Mouse (Mus musculus) midbrain, embryonic 11.5 days (tissue): ENCODE data around the gene Cdrt4. TPM values are rescaled to one million over a fixed set of nuclear protein-coding genes. Genes with fewer than 3 reads are reported as not detected.

Experiments used
- ATAC-seq: fragments of 200-750 bp; cut with Nextera tagmentation; 2 replicates; pipeline ENCODE4 v1.8.0; 2017; ENCODE audit warnings: moderate TSS enrichment, moderate library complexity; ENCODE audit not compliant: low FRiP score
- DNase-seq: peaks from one replicate; pipeline ENCODE4 v3.0.0; 2015; ENCODE audit warnings: low spot score; ENCODE audit errors: missing footprints
- H3K27ac ChIP-seq: fragments of 300-500 bp; sonication (generic); 2 replicates; pipeline ENCODE4 v1.5.1; 2014; ENCODE audit warnings: low read depth, low read length
- H3K27me3 ChIP-seq: fragments of 300-500 bp; sonication (generic); 2 replicates; pipeline ENCODE4 v1.6.1; 2014; ENCODE audit warnings: mild to moderate bottlenecking, low read length, moderate library complexity, mixed read lengths; ENCODE audit not compliant: control insufficient read depth, insufficient read depth
- H3K36me3 ChIP-seq: fragments of 300-500 bp; sonication (generic); 2 replicates; pipeline ENCODE4 v1.6.1; 2014; ENCODE audit warnings: mild to moderate bottlenecking, low read length, moderate library complexity, mixed read lengths; ENCODE audit not compliant: control insufficient read depth, insufficient read depth
- H3K4me1 ChIP-seq: fragments of 300-500 bp; sonication (generic); 2 replicates; pipeline ENCODE4 v1.6.1; 2014; ENCODE audit warnings: low read length; ENCODE audit not compliant: control insufficient read depth, insufficient read depth
- H3K4me2 ChIP-seq: fragments of 300-500 bp; sonication (generic); 2 replicates; pipeline ENCODE4 v1.6.1; 2014; ENCODE audit warnings: mild to moderate bottlenecking, moderate library complexity
- H3K4me3 ChIP-seq: fragments of 300-500 bp; sonication (generic); 2 replicates; pipeline ENCODE4 v1.5.1; 2014; ENCODE audit warnings: low read depth, low read length
- H3K9ac ChIP-seq: fragments of 300-500 bp; sonication (generic); 2 replicates; pipeline ENCODE4 v1.6.1; 2014; ENCODE audit warnings: low read length
- H3K9me3 ChIP-seq: fragments of 300-500 bp; sonication (generic); 2 replicates; pipeline ENCODE4 v1.6.1; 2016; ENCODE audit warnings: low read length; ENCODE audit not compliant: control insufficient read depth
- WGBS: fragments of 180-500 bp; shearing (Covaris S2); extraction: QIAGEN DNeasy Blood & Tissue Kit; methylation state at CpG from one replicate; pipeline ENCODE4 v1.1.7; 2014; 5-methylcytosine and 5-hydroxymethylcytosine counted together
- polyA plus RNA-seq: library from polyadenylated mRNA; unstranded; fragments of >200 nt; fragmentation: Nextera tagmentation; extraction: Ambion mirVana; gene quantifications from 2 replicates; pipeline ENCODE4 v1.2.1, GENCODE M21; 2014

Cdrt4 gene
- polyA plus RNA-seq, 1 experiment from 2014 or later: not detected

- 89% methylated on average over 4 of the region's 4 CpGs for WGBS
- no peak overlapping the region for H3K27ac ChIP-seq
- no peak overlapping the region for H3K4me3 ChIP-seq
- no peaks in the 10 kb centered on the region for H3K36me3 ChIP-seq
- no peak for DNase-seq
- H3K9ac ChIP-seq: no peak overlapping the region
- ATAC-seq: no peak
- no peaks in the 10 kb centered on the region for H3K27me3 ChIP-seq
- H3K4me2 ChIP-seq: no peak overlapping the region
- no peaks in the 10 kb centered on the region for H3K9me3 ChIP-seq
- H3K4me1 ChIP-seq: peaks cover 8% of the 10 kb centered on the region
Observed at GRCm38 (mm10) chr11:62996522-62996898, 45.5 kb downstream of the Cdrt4 start.

- Histone ChIP-seq H3K4me1 (peaks cover 8% of the 10 kb centered on the region), H3K27me3 (no peaks in the 10 kb centered on the region), H3K27ac (no peak overlapping the region), H3K9me3 (no peaks in the 10 kb centered on the region), H3K36me3 (no peaks in the 10 kb centered on the region), H3K4me3 (no peak overlapping the region), H3K4me2 (no peak overlapping the region), H3K9ac (no peak overlapping the region)
- DNase-seq (no peak), ATAC-seq (no peak)
- WGBS: 89% methylated on average over 5 of the region's 5 CpGs
Observed at GRCm38 (mm10) chr11:62997039-62997717, 46.2 kb downstream of the Cdrt4 start.

GRCm38 (mm10) chr11:62997718-62998281, 46.8 kb downstream of the Cdrt4 start:
- WGBS: 39% methylated on average over 11 of the region's 11 CpGs

GRCm38 (mm10) chr11:63000126-63000525, 49.1 kb downstream of the Cdrt4 start:
- DNase-seq (no peak), ATAC-seq (no peak)
- Histone ChIP-seq H3K36me3 (no peaks in the 10 kb centered on the region), H3K9ac (no peak overlapping the region), H3K4me2 (no peak overlapping the region), H3K4me1 (peaks cover 8% of the 10 kb centered on the region), H3K27me3 (no peaks in the 10 kb centered on the region), H3K4me3 (no peak overlapping the region), H3K9me3 (no peaks in the 10 kb centered on the region), H3K27ac (no peak overlapping the region)
- WGBS: 95% methylated on average over 8 of the region's 8 CpGs

More at GRCm38 (mm10) chr11:62997718-62998281, 46.8 kb downstream of the Cdrt4 start:
- DNase-seq (no peak), ATAC-seq (no peak)
- Histone ChIP-seq H3K4me2 (no peak overlapping the region; the same call in 1 of the 2 replicates), H3K27ac (no peak overlapping the region), H3K9ac (no peak overlapping the region), H3K36me3 (no peaks in the 10 kb centered on the region), H3K9me3 (no peaks in the 10 kb centered on the region), H3K4me1 (peaks cover 8% of the 10 kb centered on the region), H3K4me3 (no peak overlapping the region), H3K27me3 (no peaks in the 10 kb centered on the region)

GRCm38 (mm10) chr11:63004617-63005016, 53.6 kb downstream of the Cdrt4 start:
- H3K36me3 ChIP-seq: no peaks in the 10 kb centered on the region
- no peak overlapping the region for H3K27ac ChIP-seq
- no peaks in the 10 kb centered on the region for H3K27me3 ChIP-seq
- H3K4me2 ChIP-seq: no peak overlapping the region
- H3K4me1 ChIP-seq: no peaks in the 10 kb centered on the region
- no peak overlapping the region for H3K9ac ChIP-seq
- no peak for DNase-seq
- whole genome bisulfite sequencing: 77% methylated on average over 6 of the region's 6 CpGs
- no peaks in the 10 kb centered on the region for H3K9me3 ChIP-seq
- ATAC-seq: no peak
- H3K4me3 ChIP-seq: no peak overlapping the region

- H3K27me3 ChIP-seq: no peaks in the 10 kb centered on the region
- no peak overlapping the region for H3K9ac ChIP-seq
- no peaks in the 10 kb centered on the region for H3K9me3 ChIP-seq
- no peaks in the 10 kb centered on the region for H3K36me3 ChIP-seq
- 84% methylated on average over 5 of the region's 5 CpGs for WGBS
- ATAC-seq (no peak), DNase-seq (no peak)
- H3K4me1 ChIP-seq: no peaks in the 10 kb centered on the region
- H3K4me2 ChIP-seq: no peak overlapping the region
- no peak overlapping the region for H3K4me3 ChIP-seq
- no peak overlapping the region for H3K27ac ChIP-seq
Observed at GRCm38 (mm10) chr11:63007376-63007775, 56.4 kb downstream of the Cdrt4 start.

- Histone ChIP-seq H3K27ac (no peak overlapping the region), H3K4me3 (no peak overlapping the region), H3K4me1 (no peaks in the 10 kb centered on the region), H3K9me3 (no peaks in the 10 kb centered on the region), H3K4me2 (no peak overlapping the region), H3K9ac (no peak overlapping the region), H3K27me3 (no peaks in the 10 kb centered on the region), H3K36me3 (no peaks in the 10 kb centered on the region)
- no peak for DNase-seq
- ATAC-seq: no peak
- WGBS: 77% methylated on average over 3 of the region's 3 CpGs
Observed at GRCm38 (mm10) chr11:63008004-63008403, 57.0 kb downstream of the Cdrt4 start.

- ATAC-seq (no peak), DNase-seq (no peak)
- Histone ChIP-seq H3K36me3 (no peaks in the 10 kb centered on the region), H3K4me3 (no peak overlapping the region), H3K27me3 (no peaks in the 10 kb centered on the region), H3K9ac (no peak overlapping the region), H3K27ac (no peak overlapping the region), H3K9me3 (no peaks in the 10 kb centered on the region), H3K4me2 (no peak overlapping the region), H3K4me1 (no peaks in the 10 kb centered on the region)
- 80% methylated on average over 3 of the region's 3 CpGs for WGBS
Observed at GRCm38 (mm10) chr11:63009761-63010160, 58.8 kb downstream of the Cdrt4 start.

- H3K36me3 ChIP-seq: no peaks in the 10 kb centered on the region
- no peak for ATAC-seq
- no peaks in the 10 kb centered on the region; the same call in 1 of the 2 replicates for H3K4me1 ChIP-seq
- no peaks in the 10 kb centered on the region for H3K27me3 ChIP-seq
- WGBS: 79% methylated on average over 6 of the region's 6 CpGs
- no peak for DNase-seq
- H3K9ac ChIP-seq: no peak overlapping the region
- no peak overlapping the region for H3K4me3 ChIP-seq
- no peak overlapping the region for H3K4me2 ChIP-seq
- no peak overlapping the region for H3K27ac ChIP-seq
- H3K9me3 ChIP-seq: no peaks in the 10 kb centered on the region
Observed at GRCm38 (mm10) chr11:63017327-63018082, 66.5 kb downstream of the Cdrt4 start.
